Mouse (Mus musculus): ENCODE measurements at regions not wholly inside any gene's neighbourhood (a gene's known extent, or its start where the extent isn't known, plus 50 kb on each side); places are given as distances from the start of the nearest gene placed in this dataset.

DNA sequence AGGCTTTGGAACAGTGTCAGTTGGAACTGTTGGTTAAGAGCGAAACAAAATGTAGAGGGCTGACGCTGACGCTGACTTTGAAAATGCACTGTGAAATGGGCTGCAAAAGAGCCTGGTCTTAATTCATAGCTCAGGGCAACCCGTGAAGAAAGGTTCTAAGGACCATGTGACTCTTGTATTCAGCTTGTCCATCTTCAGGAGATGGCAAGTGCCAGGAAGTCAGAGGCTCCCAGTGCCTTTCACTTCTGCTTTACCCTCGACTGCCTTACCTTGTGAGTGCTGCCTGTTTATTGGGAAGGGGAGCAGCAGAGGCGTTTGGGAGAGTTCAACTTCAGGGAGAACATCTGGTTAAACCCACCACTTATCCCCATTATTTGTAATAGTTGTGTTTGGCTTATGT is 70.1 kb upstream of the Tln2 start:
- Histone ChIP-seq H3K4me2 (ENCODE audit: low read depth, low read length) (no peak overlapping the region), H3K4me1 (ENCODE audit: control insufficient read depth, insufficient read depth, low read length) (peaks cover 17% of the 10 kb centered on the region; the same call in 1 of the 2 replicates), H3K4me3 (ENCODE audit: low read depth, low read length) (no peak overlapping the region), H3K9me3 (ENCODE audit: control insufficient read depth, low read length) (no peaks in the 10 kb centered on the region), H3K27me3 (replicated peaks; ENCODE audit: control insufficient read depth, insufficient read depth, low read length) (0 out of 2 replicates have a peak, but pooled peaks cover 6% of the 10 kb centered on the region), H3K36me3 (ENCODE audit: control insufficient read depth, insufficient read depth, low read length) (no peaks in the 10 kb centered on the region), H3K27ac (replicated peaks; ENCODE audit: low read depth, low read length) (no peak overlapping the region), H3K9ac (ENCODE audit: low read depth, low read length) (no peak overlapping the region)
- WGBS: 20% methylated on average over 6 of the region's 6 CpGs
- ATAC-seq (ENCODE audit: low read depth): no peak
- no peak for DNase-seq (ENCODE audit: low spot score)

DNA sequence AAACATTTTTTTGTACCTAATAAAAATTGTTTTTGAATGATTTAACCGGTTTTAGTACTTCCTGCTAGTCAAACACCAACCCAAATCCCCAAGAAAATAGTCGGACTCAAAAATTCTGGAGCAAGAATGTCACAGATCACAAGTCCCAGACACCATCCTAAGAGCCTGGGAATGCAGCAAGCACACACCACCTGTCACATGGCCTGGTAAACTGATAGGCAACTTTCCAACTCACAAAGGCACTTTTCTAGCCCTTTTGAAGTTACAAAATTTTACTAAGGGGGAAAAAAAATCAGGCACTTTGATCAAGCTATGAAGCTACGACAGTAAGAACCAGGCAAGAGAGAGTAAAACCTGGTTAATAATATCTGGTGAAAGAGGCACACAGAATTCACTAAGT is 70.7 kb upstream of the Tln2 start:
- WGBS: 50% methylated on average over 3 of the region's 3 CpGs

DNA sequence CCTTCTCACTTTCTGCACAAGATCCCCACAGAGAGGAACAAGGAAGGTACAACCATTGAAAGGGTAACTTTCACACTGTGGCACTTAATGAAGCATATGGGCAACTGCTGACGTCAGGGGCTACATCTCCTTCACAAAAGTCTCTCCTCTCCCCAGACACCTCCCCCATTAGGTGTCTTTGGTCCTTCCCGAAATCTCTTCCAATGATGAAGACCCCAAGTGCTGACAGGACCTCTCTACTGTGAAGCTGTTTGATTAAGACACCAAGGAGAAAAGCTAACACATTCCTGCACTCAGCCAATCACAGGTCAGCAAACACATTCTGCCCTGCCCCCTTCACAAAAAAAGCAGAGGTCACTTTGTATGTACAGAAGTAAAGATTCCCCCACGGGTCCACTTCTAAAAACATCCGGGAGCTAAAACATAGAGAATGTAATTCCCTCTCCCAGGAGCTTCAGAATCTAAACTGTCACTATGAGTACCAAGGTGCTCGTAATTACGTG is 72.3 kb upstream of the Tln2 start:
- Histone ChIP-seq H3K4me2 (ENCODE audit: low read depth, low read length) (peak overlapping the region; percentile 94), H3K9ac (ENCODE audit: low read depth, low read length) (peak overlapping the region; percentile 92; the same call in 1 of the 2 replicates), H3K4me1 (ENCODE audit: control insufficient read depth, insufficient read depth, low read length) (peaks cover 17% of the 10 kb centered on the region; the same call in 1 of the 2 replicates), H3K36me3 (ENCODE audit: control insufficient read depth, insufficient read depth, low read length) (no peaks in the 10 kb centered on the region), H3K27ac (replicated peaks; ENCODE audit: low read depth, low read length) (no peak overlapping the region), H3K9me3 (ENCODE audit: control insufficient read depth, low read length) (no peaks in the 10 kb centered on the region), H3K27me3 (replicated peaks; ENCODE audit: control insufficient read depth, insufficient read depth, low read length) (0 out of 2 replicates have a peak, but pooled peaks cover 6% of the 10 kb centered on the region), H3K4me3 (ENCODE audit: low read depth, low read length) (peak overlapping the region; percentile 85)
- no peak for ATAC-seq (ENCODE audit: low read depth)
- DNase-seq (ENCODE audit: low spot score): no peak
- 7% methylated on average over 6 of the region's 6 CpGs for WGBS

More for the DNA sequence above, 70.7 kb upstream of the Tln2 start:
- ATAC-seq (ENCODE audit: low read depth): no peak
- Histone ChIP-seq H3K27ac (replicated peaks; ENCODE audit: low read depth, low read length) (no peak overlapping the region), H3K36me3 (ENCODE audit: control insufficient read depth, insufficient read depth, low read length) (no peaks in the 10 kb centered on the region), H3K4me1 (ENCODE audit: control insufficient read depth, insufficient read depth, low read length) (peaks cover 17% of the 10 kb centered on the region; the same call in 1 of the 2 replicates), H3K9ac (ENCODE audit: low read depth, low read length) (no peak overlapping the region), H3K4me3 (ENCODE audit: low read depth, low read length) (no peak overlapping the region), H3K27me3 (replicated peaks; ENCODE audit: control insufficient read depth, insufficient read depth, low read length) (0 out of 2 replicates have a peak, but pooled peaks cover 6% of the 10 kb centered on the region), H3K4me2 (ENCODE audit: low read depth, low read length) (no peak overlapping the region), H3K9me3 (ENCODE audit: control insufficient read depth, low read length) (no peaks in the 10 kb centered on the region)
- DNase-seq (ENCODE audit: low spot score): no peak

DNA sequence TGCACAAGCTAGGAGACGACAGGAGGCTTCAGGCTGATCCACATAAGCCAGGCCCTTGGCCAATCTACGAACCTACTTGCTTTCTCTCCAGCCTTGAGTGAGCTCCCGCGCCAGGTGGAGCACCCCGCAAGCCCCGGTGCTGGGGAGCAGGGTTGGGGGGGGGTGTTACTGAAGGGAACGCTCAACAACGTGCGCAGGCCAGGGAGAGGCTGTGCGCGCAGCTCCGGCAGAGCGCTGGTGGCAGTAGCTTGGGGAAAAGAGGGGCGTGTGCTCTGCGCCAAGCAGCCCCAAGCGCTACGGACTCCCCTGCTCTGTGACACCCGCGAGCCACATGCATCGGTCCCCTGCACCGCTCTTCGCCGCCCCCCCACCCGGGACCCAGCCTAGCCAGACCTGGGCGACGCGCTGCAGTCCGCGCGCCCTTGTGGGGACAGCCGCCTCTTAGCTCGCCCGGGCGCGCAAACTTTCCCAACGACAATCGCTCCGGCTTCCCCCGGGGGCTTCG is 73.1 kb upstream of the Tln2 start:
- ATAC-seq (ENCODE audit: low read depth): peak; percentile 80
- no peaks in the 10 kb centered on the region for H3K9me3 ChIP-seq (ENCODE audit: control insufficient read depth, low read length)
- peak overlapping the region; percentile 94 for H3K4me2 ChIP-seq (ENCODE audit: low read depth, low read length)
- peak overlapping the region; percentile 89; the same call in 1 of the 2 replicates for H3K27ac ChIP-seq (replicated peaks; ENCODE audit: low read depth, low read length)
- H3K27me3 ChIP-seq (replicated peaks; ENCODE audit: control insufficient read depth, insufficient read depth, low read length): 0 out of 2 replicates have a peak, but pooled peaks cover 6% of the 10 kb centered on the region
- WGBS: under 1% methylated on average over 31 of the region's 40 CpGs
- peak; percentile 38 for DNase-seq (ENCODE audit: low spot score)
- H3K9ac ChIP-seq (ENCODE audit: low read depth, low read length): peak overlapping the region; percentile 92
- peak overlapping the region; percentile 85 for H3K4me3 ChIP-seq (ENCODE audit: low read depth, low read length)
- H3K36me3 ChIP-seq (ENCODE audit: control insufficient read depth, insufficient read depth, low read length): no peaks in the 10 kb centered on the region
- peaks cover 17% of the 10 kb centered on the region; the same call in 1 of the 2 replicates for H3K4me1 ChIP-seq (ENCODE audit: control insufficient read depth, insufficient read depth, low read length)

DNA sequence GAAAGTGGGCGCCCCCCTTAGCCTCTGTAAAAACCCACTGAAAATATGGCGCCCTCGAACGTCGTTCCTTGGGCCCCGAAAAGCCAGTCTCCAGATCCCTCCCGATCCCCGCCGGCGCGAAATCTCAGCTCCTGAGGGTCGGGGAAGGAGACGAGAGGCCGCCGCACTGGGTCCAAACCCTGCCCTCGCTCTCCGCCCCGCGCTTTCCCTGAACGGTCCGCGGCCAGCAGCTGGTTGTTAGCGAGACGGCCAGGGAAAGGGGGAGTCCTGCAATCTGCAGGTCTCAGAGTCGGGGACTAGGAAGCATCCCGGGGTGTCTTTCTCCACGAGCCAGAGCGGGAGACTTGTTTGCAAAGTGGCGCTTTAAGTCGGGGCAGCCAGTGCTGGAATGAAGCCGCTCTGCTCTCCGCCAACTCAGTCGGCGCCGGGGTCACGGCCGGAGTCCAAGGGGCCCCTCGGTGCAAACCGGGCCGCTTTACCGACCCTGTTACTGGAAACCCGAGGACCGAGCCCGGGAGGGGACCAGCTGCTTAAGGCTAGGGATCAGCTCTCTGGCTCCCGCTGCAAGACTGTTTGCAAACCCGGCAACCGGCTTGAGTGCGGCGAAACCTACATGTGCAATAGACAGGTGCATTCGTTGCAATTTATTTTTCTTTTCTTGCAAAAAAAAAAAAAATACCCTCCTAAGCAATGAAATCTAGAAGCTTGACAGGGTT is 73.7 kb upstream of the Tln2 start:
- Histone ChIP-seq H3K9me3 (ENCODE audit: control insufficient read depth, low read length) (no peaks in the 10 kb centered on the region), H3K27me3 (replicated peaks; ENCODE audit: control insufficient read depth, insufficient read depth, low read length) (0 out of 2 replicates have a peak, but pooled peaks cover 6% of the 10 kb centered on the region), H3K4me1 (ENCODE audit: control insufficient read depth, insufficient read depth, low read length) (peaks cover 17% of the 10 kb centered on the region; the same call in 1 of the 2 replicates), H3K27ac (replicated peaks; ENCODE audit: low read depth, low read length) (peak overlapping the region; percentile 89), H3K36me3 (ENCODE audit: control insufficient read depth, insufficient read depth, low read length) (no peaks in the 10 kb centered on the region), H3K4me2 (ENCODE audit: low read depth, low read length) (peak overlapping the region; percentile 94), H3K4me3 (ENCODE audit: low read depth, low read length) (peak overlapping the region; percentile 85), H3K9ac (ENCODE audit: low read depth, low read length) (peak overlapping the region; percentile 92)
- WGBS: under 1% methylated on average over 39 of the region's 50 CpGs
- DNase-seq (ENCODE audit: low spot score) (peak; percentile 50), ATAC-seq (ENCODE audit: low read depth) (peak; percentile 62)

GRCm38 (mm10) chr9:67633761-67634441 is 74.4 kb upstream of the Tln2 start:
- Histone ChIP-seq H3K4me2 (ENCODE audit: low read depth, low read length) (peak overlapping the region; percentile 94), H3K9me3 (ENCODE audit: control insufficient read depth, low read length) (no peaks in the 10 kb centered on the region), H3K27ac (replicated peaks; ENCODE audit: low read depth, low read length) (peak overlapping the region; percentile 89), H3K4me1 (ENCODE audit: control insufficient read depth, insufficient read depth, low read length) (peaks cover 17% of the 10 kb centered on the region; the same call in 1 of the 2 replicates), H3K36me3 (ENCODE audit: control insufficient read depth, insufficient read depth, low read length) (no peaks in the 10 kb centered on the region), H3K9ac (ENCODE audit: low read depth, low read length) (peak overlapping the region; percentile 92), H3K27me3 (replicated peaks; ENCODE audit: control insufficient read depth, insufficient read depth, low read length) (0 out of 2 replicates have a peak, but pooled peaks cover 6% of the 10 kb centered on the region), H3K4me3 (ENCODE audit: low read depth, low read length) (peak overlapping the region; percentile 85)
- ATAC-seq (ENCODE audit: low read depth) (peak; percentile 84), DNase-seq (ENCODE audit: low spot score) (peak; percentile 80)
- under 1% methylated on average over 46 of the region's 61 CpGs for WGBS

DNA sequence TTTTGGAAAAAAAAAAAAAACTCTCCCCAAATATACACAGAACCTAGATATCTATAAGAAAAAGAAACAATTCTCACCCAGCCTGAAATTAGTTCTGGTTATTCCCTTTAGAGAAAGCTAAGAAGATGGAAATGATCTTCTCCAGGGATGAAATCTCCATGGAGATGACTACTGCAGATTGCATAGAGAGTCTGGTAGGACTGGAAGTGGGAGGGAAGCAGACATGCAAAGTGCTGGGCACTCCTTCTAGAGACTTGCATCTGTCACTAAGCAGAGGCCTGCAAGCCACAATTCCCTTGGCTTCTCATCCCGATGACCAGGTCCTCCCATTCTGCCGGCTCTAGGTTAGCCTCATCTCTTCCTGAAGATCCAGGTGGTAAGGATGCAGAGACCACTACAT is 87.3 kb upstream of the Tln2 start:
- no peak overlapping the region for H3K27ac ChIP-seq (replicated peaks; ENCODE audit: low read depth, low read length)

DNA sequence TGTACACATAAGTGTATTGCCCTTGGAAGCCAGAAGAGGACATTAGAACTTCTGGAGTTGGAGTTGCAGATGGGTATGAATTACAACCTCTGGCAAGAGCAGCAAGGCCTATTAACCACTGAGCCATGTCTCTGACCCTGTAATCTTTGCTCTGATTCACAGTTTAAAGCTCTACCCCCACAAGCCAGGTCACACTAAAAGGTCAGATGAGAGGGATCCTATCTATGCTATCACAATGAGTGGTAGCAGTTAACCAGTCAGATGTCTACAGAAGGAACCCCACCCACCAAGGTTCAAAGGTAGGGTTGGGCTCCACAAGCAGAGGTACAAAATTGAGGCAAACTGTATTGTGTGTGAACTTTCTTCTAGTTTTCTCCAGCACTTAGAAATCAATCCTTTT is 94.5 kb upstream of the C2cd4b start:
- ATAC-seq (ENCODE audit: low read depth) (no peak), DNase-seq (ENCODE audit: low spot score) (no peak)
- Histone ChIP-seq H3K4me3 (ENCODE audit: low read depth, low read length) (no peak overlapping the region), H3K9ac (ENCODE audit: low read depth, low read length) (no peak overlapping the region), H3K4me2 (ENCODE audit: low read depth, low read length) (no peak overlapping the region), H3K36me3 (ENCODE audit: control insufficient read depth, insufficient read depth, low read length) (no peaks in the 10 kb centered on the region), H3K4me1 (ENCODE audit: control insufficient read depth, insufficient read depth, low read length) (no peaks in the 10 kb centered on the region), H3K9me3 (ENCODE audit: control insufficient read depth, low read length) (no peaks in the 10 kb centered on the region), H3K27me3 (replicated peaks; ENCODE audit: control insufficient read depth, insufficient read depth, low read length) (no peaks in the 10 kb centered on the region), H3K27ac (replicated peaks; ENCODE audit: low read depth, low read length) (no peak overlapping the region)

More for the DNA sequence above, 87.3 kb upstream of the Tln2 start:
- no peaks in the 10 kb centered on the region for H3K36me3 ChIP-seq (ENCODE audit: control insufficient read depth, insufficient read depth, low read length)
- no peak overlapping the region for H3K4me2 ChIP-seq (ENCODE audit: low read depth, low read length)
- H3K9me3 ChIP-seq (ENCODE audit: control insufficient read depth, low read length): no peaks in the 10 kb centered on the region
- no peak for ATAC-seq (ENCODE audit: low read depth)
- no peak for DNase-seq (ENCODE audit: low spot score)
- no peak overlapping the region for H3K9ac ChIP-seq (ENCODE audit: low read depth, low read length)
- H3K27me3 ChIP-seq (replicated peaks; ENCODE audit: control insufficient read depth, insufficient read depth, low read length): no peaks in the 10 kb centered on the region
- 96% methylated on average over 2 of the region's 2 CpGs for WGBS
- H3K4me1 ChIP-seq (ENCODE audit: control insufficient read depth, insufficient read depth, low read length): no peaks in the 10 kb centered on the region
- no peak overlapping the region for H3K4me3 ChIP-seq (ENCODE audit: low read depth, low read length)
